Mouse (Mus musculus) ES-Bruce4 (cell line): ENCODE measurements around the gene Ufsp1.

ENCODE experiments used
- CTCF ChIP-seq: IDR thresholded peaks from one replicate; pipeline ENCODE4 v1.8.1; 2011; ENCODE audit warnings: low read depth, low read length
- EP300 ChIP-seq: IDR thresholded peaks from 2 replicates; pipeline ENCODE4 v1.6.1; 2011; ENCODE audit warnings: low read depth, low read length; ENCODE audit not compliant: insufficient read depth
- POLR2A ChIP-seq: IDR thresholded peaks from one replicate; pipeline ENCODE4 v1.8.1; 2011; ENCODE audit warnings: low read length; ENCODE audit not compliant: insufficient read depth

GRCm38 (mm10) chr5:137290677-137291076, 3.8 kb upstream of the Ufsp1 start:
- TF ChIP-seq POLR2A, result no peak
- no peak for TF ChIP-seq EP300
- TF ChIP-seq CTCF, result peak; percentile 66
